Mouse (Mus musculus): ENCODE data around the gene Calm5. TPM values are rescaled to one million over a fixed set of nuclear protein-coding genes. Genes with fewer than 3 reads are reported as not detected.
A peak's percentile ranks its signal among the peaks of the same experiment; 100 is the strongest.

Gene Calm5
- polyA plus RNA-seq, 2 experiments, result not detected

GRCm38 (mm10) chr13:3876448-3876847, 22.5 kb downstream of the Calm5 start:
- Histone ChIP-seq H3K9ac (replicated peaks) (no peak overlapping the region), H3K4me2 (ENCODE audit: low read depth) (no peak overlapping the region), H3K36me3 (replicated peaks; ENCODE audit: control insufficient read depth, insufficient read depth, low read depth) (peaks cover 10% of the 10 kb centered on the region), H3K9me3 (ENCODE audit: control insufficient read depth, low read length) (no peaks in the 10 kb centered on the region), H3K27ac (no peak overlapping the region), H3K4me1 (replicated peaks; ENCODE audit: control insufficient read depth in 2 of 2, insufficient read depth in 2 of 2, low read length in 1 of 2) (peaks cover 22 to 26% of the 10 kb centered on the region in 2 experiments), H3K27me3 (ENCODE audit: control insufficient read depth, insufficient read depth, low read length) (no peaks in the 10 kb centered on the region), H3K4me3 (ENCODE audit: insufficient read depth in 1 of 2, low read depth in 2 of 2, low read length in 2 of 2) (no peak overlapping the region)
- 85% methylated on average over 6 of the region's 6 CpGs for WGBS (ENCODE audit: insufficient replicate concordance)
- ATAC-seq (ENCODE audit: insufficient read depth) (no peak), DNase-seq (ENCODE audit: low read depth in 3 of 3, low spot score in 3 of 3) (no peak)
- TF ChIP-seq EP300 (IDR thresholded peaks at IDR 0.05; ENCODE audit: low read depth) (no peak), CTCF (IDR thresholded peaks at IDR 0.05; ENCODE audit: low read depth) (no peak)

DNA sequence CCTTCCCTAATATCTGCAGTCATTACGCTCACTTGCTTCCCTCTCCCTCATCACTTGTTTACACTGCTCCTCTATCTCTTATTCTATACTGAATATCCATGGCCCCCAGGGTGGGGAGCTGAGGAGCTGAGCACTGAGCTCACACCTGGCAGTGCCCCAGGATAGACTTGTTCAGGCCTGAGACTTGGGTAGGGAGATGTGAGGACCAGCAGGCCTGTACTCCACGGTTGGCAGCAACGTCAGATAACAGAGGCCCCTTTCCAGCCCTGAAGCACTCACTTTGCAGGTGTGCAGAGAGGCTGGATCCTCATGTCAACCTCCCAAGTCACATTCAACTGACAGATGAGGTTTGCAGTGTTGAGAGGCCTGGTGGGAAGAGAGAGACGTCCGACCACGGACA, 23.2 kb downstream of the Calm5 start:
- no peaks in the 10 kb centered on the region for H3K27me3 ChIP-seq (ENCODE audit: control insufficient read depth, insufficient read depth, low read length)

DNA sequence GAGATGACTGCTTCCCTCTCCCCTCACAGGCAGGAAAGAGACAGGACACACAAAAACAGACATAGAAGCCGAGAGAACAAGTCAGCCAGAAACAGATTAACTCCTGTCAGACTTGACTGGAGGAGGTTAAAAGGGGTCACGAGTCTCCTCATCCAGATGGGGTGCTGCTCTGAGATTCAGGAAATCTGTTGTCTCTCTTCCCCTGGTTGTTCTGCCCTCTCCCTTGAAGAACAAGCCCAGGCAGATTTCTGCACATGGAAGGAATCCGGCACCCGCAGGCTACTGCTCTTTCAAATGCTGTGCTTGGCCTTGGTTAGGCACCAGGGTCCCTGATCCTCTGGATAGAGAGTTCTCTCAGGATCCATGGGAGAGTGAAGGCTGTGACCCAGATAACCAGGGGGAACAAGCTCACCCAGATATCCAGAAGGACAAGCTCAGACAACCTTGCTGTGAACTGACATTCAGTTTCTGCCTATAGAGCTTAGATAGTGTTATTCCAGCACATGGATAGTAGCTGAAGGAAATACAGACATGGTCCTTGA, 23.8 kb downstream of the Calm5 start:
- Histone ChIP-seq H3K9ac (replicated peaks) (no peak overlapping the region), H3K36me3 (replicated peaks; ENCODE audit: control insufficient read depth, insufficient read depth, low read depth) (peaks cover 21% of the 10 kb centered on the region), H3K27ac (no peak overlapping the region), H3K4me1 (replicated peaks; ENCODE audit: control insufficient read depth in 2 of 2, insufficient read depth in 2 of 2, low read length in 1 of 2) (peaks cover 11 to 15% of the 10 kb centered on the region in 2 experiments; a peak in 3 of 4 replicates), H3K27me3 (ENCODE audit: control insufficient read depth, insufficient read depth, low read length) (no peaks in the 10 kb centered on the region), H3K4me2 (ENCODE audit: low read depth) (no peak overlapping the region), H3K4me3 (ENCODE audit: insufficient read depth in 1 of 2, low read depth in 2 of 2, low read length in 2 of 2) (no peak overlapping the region), H3K9me3 (ENCODE audit: control insufficient read depth, low read length) (no peaks in the 10 kb centered on the region)
- DNase-seq (ENCODE audit: low read depth in 3 of 3, low spot score in 3 of 3) (no peak), ATAC-seq (ENCODE audit: insufficient read depth) (no peak)
- TF ChIP-seq EP300 (IDR thresholded peaks at IDR 0.05; ENCODE audit: low read depth), result no peak
- 77% methylated on average over 4 of the region's 4 CpGs for WGBS (ENCODE audit: insufficient replicate concordance)

More for the DNA sequence above, 23.2 kb downstream of the Calm5 start:
- WGBS (ENCODE audit: insufficient replicate concordance), result 58% methylated on average over 6 of the region's 6 CpGs
- Histone ChIP-seq H3K27ac (no peak overlapping the region), H3K4me1 (replicated peaks; ENCODE audit: control insufficient read depth in 2 of 2, insufficient read depth in 2 of 2, low read length in 1 of 2) (peaks cover 17 to 20% of the 10 kb centered on the region in 2 experiments), H3K36me3 (replicated peaks; ENCODE audit: control insufficient read depth, insufficient read depth, low read depth) (peaks cover 18% of the 10 kb centered on the region), H3K9ac (replicated peaks) (no peak overlapping the region), H3K4me3 (ENCODE audit: insufficient read depth in 1 of 2, low read depth in 2 of 2, low read length in 2 of 2) (no peak overlapping the region), H3K4me2 (ENCODE audit: low read depth) (no peak overlapping the region), H3K9me3 (ENCODE audit: control insufficient read depth, low read length) (no peaks in the 10 kb centered on the region)
- no peak for TF ChIP-seq CTCF (IDR thresholded peaks at IDR 0.05; ENCODE audit: low read depth)
- no peak for TF ChIP-seq EP300 (IDR thresholded peaks at IDR 0.05; ENCODE audit: low read depth)
- DNase-seq (ENCODE audit: low read depth in 3 of 3, low spot score in 3 of 3) (no peak), ATAC-seq (ENCODE audit: insufficient read depth) (peak; percentile 34; the same call in 1 of the 2 replicates)

DNA sequence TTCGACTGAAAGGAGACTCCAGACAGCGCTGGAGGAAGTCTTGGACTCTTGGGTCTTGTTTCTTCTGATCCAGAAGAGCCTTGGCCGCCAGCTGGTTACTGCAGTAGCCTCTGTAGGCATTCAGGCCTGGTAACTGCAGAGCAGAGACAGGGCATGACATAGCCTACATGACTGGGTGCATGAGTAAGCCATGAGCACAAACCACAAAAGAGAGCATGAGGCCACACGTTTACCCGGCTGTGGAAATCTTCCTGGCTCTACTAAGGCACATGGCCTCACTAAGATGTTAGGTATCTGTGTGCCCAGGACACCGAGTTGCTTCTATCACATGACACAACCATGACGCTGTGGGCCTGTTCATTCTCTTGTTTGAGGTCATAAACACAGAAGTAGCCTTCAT, 32.7 kb downstream of the Calm5 start:
- H3K9ac ChIP-seq (replicated peaks), result no peak overlapping the region
- H3K4me1 ChIP-seq (replicated peaks; ENCODE audit: control insufficient read depth in 2 of 2, insufficient read depth in 2 of 2, low read length in 1 of 2), result peaks cover under 1 to 9% of the 10 kb centered on the region in 2 experiments; a peak in 3 of 4 replicates
- H3K27ac ChIP-seq, result no peak overlapping the region
- H3K36me3 ChIP-seq (replicated peaks; ENCODE audit: control insufficient read depth, insufficient read depth, low read depth), result peaks cover 73% of the 10 kb centered on the region
- H3K4me2 ChIP-seq (ENCODE audit: low read depth), result no peak overlapping the region
- no peak for DNase-seq (ENCODE audit: low read depth in 3 of 3, low spot score in 3 of 3)
- H3K9me3 ChIP-seq (ENCODE audit: control insufficient read depth, low read length), result no peaks in the 10 kb centered on the region
- H3K27me3 ChIP-seq (ENCODE audit: control insufficient read depth, insufficient read depth, low read length), result no peaks in the 10 kb centered on the region
- TF ChIP-seq EP300 (IDR thresholded peaks at IDR 0.05; ENCODE audit: low read depth) (no peak), CTCF (IDR thresholded peaks at IDR 0.05; ENCODE audit: low read depth) (no peak)
- WGBS (ENCODE audit: insufficient replicate concordance), result 90% methylated on average over 7 of the region's 7 CpGs
- no peak for ATAC-seq (ENCODE audit: insufficient read depth)
- no peak overlapping the region for H3K4me3 ChIP-seq (ENCODE audit: insufficient read depth in 1 of 2, low read depth in 2 of 2, low read length in 2 of 2)

- DNase-seq (ENCODE audit: low read depth in 3 of 3, low spot score in 3 of 3) (no peak), ATAC-seq (ENCODE audit: insufficient read depth) (no peak)
- no peak overlapping the region for H3K27ac ChIP-seq
- H3K4me1 ChIP-seq (replicated peaks; ENCODE audit: control insufficient read depth in 2 of 2, insufficient read depth in 2 of 2, low read length in 1 of 2), result peaks cover 6 to 14% of the 10 kb centered on the region in 2 experiments
- 0 out of 2 replicates have a peak overlapping the region, but pooled peaks have one; percentile 20 for H3K4me2 ChIP-seq (ENCODE audit: low read depth)
- 0 out of 2 replicates have a peak overlapping the region, but pooled peaks have one; percentile 13 for H3K9ac ChIP-seq (replicated peaks)
- H3K9me3 ChIP-seq (ENCODE audit: control insufficient read depth, low read length), result no peaks in the 10 kb centered on the region
- H3K36me3 ChIP-seq (replicated peaks; ENCODE audit: control insufficient read depth, insufficient read depth, low read depth), result peaks cover 53% of the 10 kb centered on the region
- H3K4me3 ChIP-seq (ENCODE audit: insufficient read depth in 1 of 2, low read depth in 2 of 2, low read length in 2 of 2), result no peak overlapping the region
- no peaks in the 10 kb centered on the region for H3K27me3 ChIP-seq (ENCODE audit: control insufficient read depth, insufficient read depth, low read length)
- 88% methylated on average over 3 of the region's 3 CpGs for WGBS (ENCODE audit: insufficient replicate concordance)
- TF ChIP-seq EP300 (IDR thresholded peaks at IDR 0.05; ENCODE audit: low read depth) (no peak), CTCF (IDR thresholded peaks at IDR 0.05; ENCODE audit: low read depth) (no peak)
These were observed 35.1 kb downstream of the Calm5 start for GRCm38 (mm10) chr13:3889111-3889510.
